Mouse (Mus musculus) megakaryocyte, embryonic 14.5 days (primary cell): ENCODE measurements around the gene Tmsb15l.

Experiments used
- FLI1 ChIP-seq: IDR thresholded peaks from 2 replicates; pipeline ENCODE4 v1.6.1; 2012; ENCODE audit warnings: low read length, inconsistent platforms, mixed read lengths
- GATA1 ChIP-seq: IDR thresholded peaks from 3 replicates; pipeline ENCODE4 v1.6.1; 2012; ENCODE audit warnings: mixed read lengths, low read length, inconsistent platforms, borderline replicate concordance

GRCm38 (mm10) chrX:137019310-137019709 is 42.6 kb upstream of the Tmsb15l start:
- TF ChIP-seq GATA1 (no peak), FLI1 (no peak)
